Mouse (Mus musculus) cerebellum, adult 2 months (tissue): ENCODE results near the gene Ltbp2.

ENCODE experiments used
- CTCF ChIP-seq: fragments of 200-500 bp; IDR thresholded peaks from 2 replicates; pipeline ENCODE4 v1.5.1; 2011; ENCODE audit warnings: low read depth, mild to moderate bottlenecking, control low read depth, low read length, moderate library complexity, borderline replicate concordance; ENCODE audit not compliant: insufficient read depth
- POLR2A ChIP-seq: fragments of 200-500 bp; IDR thresholded peaks from 2 replicates; pipeline ENCODE4 v1.6.1; 2011; ENCODE audit warnings: low read length, control low read depth, borderline replicate concordance; ENCODE audit not compliant: insufficient read depth

GRCm38 (mm10) chr12:84811510-84811909, 64.8 kb downstream of the Ltbp2 start:
- TF ChIP-seq CTCF, result no peak
- no peak for TF ChIP-seq POLR2A
